Comparison of ENCODE assay signal across 13 mouse cellular contexts in the genomic region with DNA sequence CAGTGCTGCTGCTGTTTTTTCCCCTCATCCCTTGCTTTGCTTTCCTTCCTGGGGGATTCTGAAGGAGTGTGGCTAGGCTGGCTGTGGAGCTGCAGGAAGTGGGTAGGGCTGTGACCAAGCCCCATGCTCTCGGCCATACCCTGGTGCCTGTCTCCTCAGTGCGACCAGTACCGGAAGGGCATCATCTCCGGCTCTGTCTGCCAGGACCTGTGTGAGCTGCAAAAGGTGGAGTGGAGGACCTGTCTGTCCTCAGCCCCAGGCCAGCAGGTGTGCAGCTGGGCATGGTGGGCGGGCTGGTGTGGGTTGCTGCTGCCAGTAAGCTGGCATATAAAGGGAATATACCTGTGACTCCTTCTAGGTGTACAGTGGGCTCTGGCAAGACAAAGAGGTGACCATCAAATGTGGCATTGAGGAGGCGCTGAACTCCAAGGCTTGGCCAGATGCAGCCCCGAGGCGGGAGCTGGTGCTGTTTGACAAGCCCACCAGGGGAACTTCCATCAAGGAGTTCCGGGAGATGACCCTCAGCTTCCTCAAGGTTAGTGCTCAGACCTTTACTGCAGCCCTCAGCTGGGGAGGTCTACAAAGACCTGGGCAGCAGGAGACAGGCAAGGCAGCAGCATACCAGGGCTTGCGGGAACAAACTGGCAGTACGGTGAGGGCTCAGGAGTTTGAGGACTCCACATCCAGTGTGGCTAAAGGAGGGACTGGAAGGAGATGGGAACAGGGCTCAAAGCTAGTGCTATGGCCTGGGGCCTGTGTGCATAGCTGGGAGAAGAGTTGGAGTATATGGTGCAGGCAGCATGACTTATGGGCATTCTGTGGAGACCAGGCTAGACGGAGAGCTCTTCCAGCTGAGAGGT. TPM values are rescaled to one million over a fixed set of nuclear protein-coding genes. Genes with fewer than 3 reads are reported as not detected.
DNase-seq lines count a peak whose midpoint lies in the region; ATAC-seq and TF ChIP-seq lines count a peak whose summit lies in the region.
"Had no signal": no experiment of that assay in that cellular context is flagged by ENCODE, and none has a peak within 500 bp of the region (broad histone marks: within the 10 kb centered on the region; RNA-seq: fewer than 3 reads in every experiment).

No protein-coding gene starts in this region.

- no peak overlapping the region for H3K4me3 ChIP-seq in lung, postnatal 0 days (ENCODE audit: low read depth, low read length)
- no peak overlapping the region for H3K4me3 ChIP-seq in limb, embryonic 12.5 days (replicated peaks)
- H3K4me3 ChIP-seq in myocyte: no peak overlapping the region

- H3ac ChIP-seq in myocyte (ENCODE audit: control insufficient read depth, insufficient read length): no peak overlapping the region

- no peak overlapping the region for H3K27ac ChIP-seq in lung, postnatal 0 days (ENCODE audit: low read length)
- peak overlapping the region; percentile 12; the same call in 1 of the 2 replicates for H3K27ac ChIP-seq in limb, embryonic 12.5 days

- peaks cover 28% of the 10 kb centered on the region for H3K79me2 ChIP-seq in myocyte (ENCODE audit: control insufficient read depth, insufficient read depth)

- WGBS in lung, postnatal 0 days: 50% methylated on average over 12 of the region's 12 CpGs
- 57% methylated on average over 12 of the region's 12 CpGs for WGBS in limb, embryonic 12.5 days

- no peak for TF ChIP-seq EP300 in lung, postnatal 0 days (IDR thresholded peaks at IDR 0.05)

- no peaks in the 10 kb centered on the region for H3K27me3 ChIP-seq in lung, postnatal 0 days (replicated peaks; ENCODE audit: insufficient read depth, low read length)
- H3K27me3 ChIP-seq in limb, embryonic 12.5 days: no peaks in the 10 kb centered on the region
- H3K27me3 ChIP-seq in myocyte (ENCODE audit: control insufficient read depth, insufficient read depth, insufficient read length): no peaks in the 10 kb centered on the region

- DNase-seq in embryo, embryonic 10 days (ENCODE audit: low spot score): peak; percentile 43
- no peak for DNase-seq in embryo, embryonic 10.5 days (ENCODE audit: low spot score)
- DNase-seq in lung, postnatal 0 days (ENCODE audit: low spot score): peak; percentile 16
- no peak for DNase-seq in lung, postnatal 14 days
- DNase-seq in urinary bladder, adult 18-20 months (ENCODE audit: low spot score in 2 of 2): no peak
- no peak for DNase-seq in cerebellum, postnatal 14 days
- DNase-seq: adrenal gland, postnatal 10 days had no signal

- H3K36me3 ChIP-seq in lung, postnatal 0 days (ENCODE audit: insufficient read depth, low read length): peaks cover 21% of the 10 kb centered on the region; the same call in 1 of the 2 replicates
- peaks cover 70% of the 10 kb centered on the region for H3K36me3 ChIP-seq in limb, embryonic 12.5 days
- peaks cover 24% of the 10 kb centered on the region for H3K36me3 ChIP-seq in myocyte (ENCODE audit: control insufficient read depth, insufficient read depth)

- no peak overlapping the region for H3K4me2 ChIP-seq in lung, postnatal 0 days (replicated peaks; ENCODE audit: low read depth, low read length)
- H3K4me2 ChIP-seq in limb, embryonic 12.5 days: no peak overlapping the region
- H3K4me2 ChIP-seq in myocyte (ENCODE audit: low read depth): no peak overlapping the region

- peak; percentile 9 for TF ChIP-seq POLR2A in myocyte (IDR thresholded peaks at IDR 0.05; ENCODE audit: insufficient read length, low read depth)

- no peaks in the 10 kb centered on the region for H3K9me3 ChIP-seq in lung, postnatal 0 days (ENCODE audit: low read length)
- no peaks in the 10 kb centered on the region for H3K9me3 ChIP-seq in limb, embryonic 12.5 days

- no peak for TF ChIP-seq CTCF in lung, postnatal 0 days (IDR thresholded peaks at IDR 0.05)

- peak; percentile 39 for ATAC-seq in lung, postnatal 0 days
- ATAC-seq in limb, embryonic 12.5 days (ENCODE audit: insufficient number of reproducible peaks, insufficient read depth, low FRiP score, low TSS enrichment, low read depth): no peak
- ATAC-seq: hindbrain, embryonic 16.5 days had no signal

- H3K4me1 ChIP-seq in lung, postnatal 0 days (ENCODE audit: insufficient read depth, low read depth, low read length): peaks cover 8% of the 10 kb centered on the region; the same call in 1 of the 2 replicates
- H3K4me1 ChIP-seq in limb, embryonic 12.5 days (replicated peaks): peaks cover 45% of the 10 kb centered on the region

- H3K9ac ChIP-seq in lung, postnatal 0 days (replicated peaks; ENCODE audit: low read depth): no peak overlapping the region
- 0 out of 2 replicates have a peak overlapping the region, but pooled peaks have one; percentile 18 for H3K9ac ChIP-seq in limb, embryonic 12.5 days (replicated peaks)

TF ChIP-seq in myocyte, 11 proteins besides CTCF, POLR2A, EP300 and RAD21:
- TF ChIP-seq MAX (IDR thresholded peaks at IDR 0.05; ENCODE audit: low read depth): no peak
- TF ChIP-seq POLR2AphosphoS2 (IDR thresholded peaks at IDR 0.05; ENCODE audit: insufficient read length, low read depth): peak; percentile 35

RNA-seq across cellular contexts. Expression of a gene that starts 6.6 kb away (rescaled TPM):
- polyA plus RNA-seq in lung, postnatal 0 days (2015; fragmentation: Nextera tagmentation; extraction: Ambion mirVana): 6.2 and 8.2 TPM in 2 replicates
- 61.7 and 66.3 TPM in 2 replicates for polyA plus RNA-seq in limb, embryonic 12.5 days (2016; fragmentation: Nextera tagmentation; extraction: Ambion mirVana)
- 2.6 TPM for polyA plus RNA-seq in myocyte (2012; fragmentation: generic; extraction: Trizol)

RNA-seq across cellular contexts. Expression of a gene that starts 30.6 kb away (rescaled TPM):
- 59.5 and 72.8 TPM in 2 replicates for polyA plus RNA-seq in lung, postnatal 0 days (2015; fragmentation: Nextera tagmentation; extraction: Ambion mirVana)
- 17.1 and 18.4 TPM in 2 replicates for polyA plus RNA-seq in limb, embryonic 12.5 days (2016; fragmentation: Nextera tagmentation; extraction: Ambion mirVana)
- polyA plus RNA-seq in myocyte (2012; fragmentation: generic; extraction: Trizol): 31.3 TPM

RNA-seq across cellular contexts. Expression of a gene that starts 36.2 kb away (rescaled TPM):
- polyA plus RNA-seq in lung, postnatal 0 days (2015; fragmentation: Nextera tagmentation; extraction: Ambion mirVana): not detected in 2 replicates
- polyA plus RNA-seq in limb, embryonic 12.5 days (2016; fragmentation: Nextera tagmentation; extraction: Ambion mirVana): not detected in 2 replicates
- not detected for polyA plus RNA-seq in myocyte (2012; fragmentation: generic; extraction: Trizol)
- polyA plus RNA-seq: C2C12; hindbrain, embryonic 16.5 days; limb, embryonic 11.5 days; neural tube, embryonic 14.5 days had no signal

RNA-seq across cellular contexts. Expression of a gene that starts 48.4 kb away (rescaled TPM):
- polyA plus RNA-seq in lung, postnatal 0 days (2015; fragmentation: Nextera tagmentation; extraction: Ambion mirVana): not detected in 2 replicates
- polyA plus RNA-seq in limb, embryonic 12.5 days (2016; fragmentation: Nextera tagmentation; extraction: Ambion mirVana): 0.31 TPM in 1 of 2 replicates, not detected in the other
- polyA plus RNA-seq in myocyte (2012; fragmentation: generic; extraction: Trizol): not detected
- polyA plus RNA-seq: C2C12; hindbrain, embryonic 16.5 days; limb, embryonic 11.5 days; neural tube, embryonic 14.5 days had no signal

RNA-seq across cellular contexts. Expression of a gene that starts 55.0 kb away (rescaled TPM):
- 412 and 467 TPM in 2 replicates for polyA plus RNA-seq in lung, postnatal 0 days (2015; fragmentation: Nextera tagmentation; extraction: Ambion mirVana)
- polyA plus RNA-seq in limb, embryonic 12.5 days (2016; fragmentation: Nextera tagmentation; extraction: Ambion mirVana): 77.4 and 82.1 TPM in 2 replicates
- polyA plus RNA-seq in myocyte (2012; fragmentation: generic; extraction: Trizol): 2.7 TPM

Comparison
In these comparisons a context has a peak if more than half of its experiments do, and no peak if none do; other contexts are left out.
1. DNase-seq: peak in embryo, embryonic 10 days (single experiment) and lung, postnatal 0 days (single experiment); none in embryo, embryonic 10.5 days (single experiment), lung, postnatal 14 days (single experiment), urinary bladder, adult 18-20 months (0 of 2) and cerebellum, postnatal 14 days (0 of 2).